In genomic region chr9:49618266-49618665, GRCm38 (mm10) we compare ENCODE assay signal across 24 mouse cellular contexts.
DNase-seq lines count a peak whose midpoint lies in the region; ATAC-seq and TF ChIP-seq lines count a peak whose summit lies in the region.
"Had no signal": no experiment of that assay in that cellular context is flagged by ENCODE, and none has a peak within 500 bp of the region (broad histone marks: within the 10 kb centered on the region; RNA-seq: fewer than 3 reads in every experiment).

No protein-coding gene starts in this region.

- no peaks in the 10 kb centered on the region for H3K36me3 ChIP-seq in hindbrain, embryonic 10.5 days
- H3K36me3 ChIP-seq: embryonic facial prominence, embryonic 12.5 days; forebrain, embryonic 12.5 days; limb, embryonic 13.5 days; liver, embryonic 12.5 days had no signal

- no peak overlapping the region for H3K4me3 ChIP-seq in cortical plate, adult 2 months (ENCODE audit: insufficient read depth, low read length)
- H3K4me3 ChIP-seq in hindbrain, embryonic 10.5 days, result no peak overlapping the region
- H3K4me3 ChIP-seq: embryonic facial prominence, embryonic 12.5 days; forebrain, embryonic 12.5 days; heart, embryonic 13.5 days; hindbrain, embryonic 12.5 days; kidney, embryonic 15.5 days; limb, embryonic 13.5 days; liver, embryonic 12.5 days; midbrain, embryonic 13.5 days had no signal

- peak; percentile 54 for DNase-seq in heart, adult 11 months
- no peak for DNase-seq in heart, adult 9 months (ENCODE audit: low spot score in 2 of 2)
- peak; percentile 79 for DNase-seq in cerebellum, adult 11-12 months
- DNase-seq in cerebellum, adult 9-10 months, result peak; percentile 85
- no peak for DNase-seq in hindbrain, embryonic 10.5 days (ENCODE audit: low spot score)
- DNase-seq: adrenal gland, adult 2 months; B cell, adult 2 months; gastrocnemius, postnatal 14 days; heart, adult 18-20 months; heart, postnatal 14 days; kidney, adult 11 months; lung, adult 2 months; lung, postnatal 14 days; spleen, adult 18-20 months had no signal

- no peaks in the 10 kb centered on the region for H3K9me3 ChIP-seq in hindbrain, embryonic 10.5 days
- H3K9me3 ChIP-seq: embryonic facial prominence, embryonic 12.5 days; forebrain, embryonic 12.5 days; hindbrain, embryonic 12.5 days; kidney, embryonic 15.5 days; limb, embryonic 13.5 days; midbrain, embryonic 13.5 days had no signal

- WGBS in hindbrain, embryonic 10.5 days, result 75% methylated on average over 2 of the region's 2 CpGs

- peak overlapping the region; percentile 82 for H3K27ac ChIP-seq in cortical plate, adult 2 months (ENCODE audit: insufficient read depth, low read length)
- H3K27ac ChIP-seq in hindbrain, embryonic 10.5 days, result no peak overlapping the region
- H3K27ac ChIP-seq: embryonic facial prominence, embryonic 12.5 days; forebrain, embryonic 12.5 days; heart, embryonic 13.5 days; hindbrain, embryonic 12.5 days; kidney, embryonic 15.5 days; limb, embryonic 13.5 days; liver, embryonic 12.5 days; midbrain, embryonic 13.5 days had no signal

- no peak for TF ChIP-seq POLR2A in cortical plate, adult 2 months (IDR thresholded peaks at IDR 0.05; ENCODE audit: extremely low read depth, insufficient read depth, low read length)

- TF ChIP-seq CTCF in cortical plate, adult 2 months (IDR thresholded peaks at IDR 0.05; ENCODE audit: extremely low read depth, insufficient read depth, low read length), result no peak

- H3K4me1 ChIP-seq in cortical plate, adult 2 months (ENCODE audit: control insufficient read depth, insufficient read depth, low read length), result peaks cover 15% of the 10 kb centered on the region
- no peaks in the 10 kb centered on the region for H3K4me1 ChIP-seq in hindbrain, embryonic 10.5 days (replicated peaks)
- H3K4me1 ChIP-seq: embryonic facial prominence, embryonic 12.5 days; limb, embryonic 13.5 days; liver, embryonic 12.5 days had no signal

- no peak for ATAC-seq in CD4-positive, CD25-positive, alpha-beta regulatory T cell, adult 4 months
- ATAC-seq: liver, embryonic 12.5 days; midbrain, embryonic 13.5 days had no signal

- H3K27me3 ChIP-seq in hindbrain, embryonic 10.5 days (ENCODE audit: insufficient read depth, poor library complexity, severe bottlenecking), result no peaks in the 10 kb centered on the region
- H3K27me3 ChIP-seq: embryonic facial prominence, embryonic 12.5 days; forebrain, embryonic 12.5 days; heart, embryonic 13.5 days; hindbrain, embryonic 12.5 days; kidney, embryonic 15.5 days; limb, embryonic 13.5 days; liver, embryonic 12.5 days; midbrain, embryonic 13.5 days had no signal

Comparison
In these comparisons a context has a peak if more than half of its experiments do, and no peak if none do; other contexts are left out.
1. DNase-seq: peak in heart, adult 11 months (single experiment), cerebellum, adult 11-12 months (single experiment) and cerebellum, adult 9-10 months (single experiment); none in heart, adult 9 months (0 of 2) and hindbrain, embryonic 10.5 days (single experiment).